Mouse (Mus musculus) E14TG2a.4 (cell line): Measurements from ENCODE around the gene Zfp672.
A peak's percentile ranks its signal among the peaks of the same experiment; 100 is the strongest.

Experiments
- H3K27me3 ChIP-seq: 2 replicates; pipeline ENCODE4 v1.6.1; 2014; ENCODE audit warnings: low read length, control low read depth; ENCODE audit not compliant: insufficient read depth
- H3K36me3 ChIP-seq: 2 replicates; pipeline ENCODE4 v1.6.1; 2014; ENCODE audit warnings: low read length, control low read depth; ENCODE audit not compliant: insufficient read depth
- H3K4me1 ChIP-seq: replicated peaks from 2 replicates; pipeline ENCODE4 v1.6.1; 2014; ENCODE audit warnings: low read depth, low read length, control low read depth
- H3K4me3 ChIP-seq: replicated peaks from 2 replicates; pipeline ENCODE4 v1.5.1; 2014; ENCODE audit warnings: mild to moderate bottlenecking, low read length
- H3K9me3 ChIP-seq: 2 replicates; pipeline ENCODE4 v1.6.1; 2014; ENCODE audit warnings: low read length, control low read depth
- CTCF ChIP-seq: conservative IDR thresholded peaks from 2 replicates; pipeline ENCODE4 v1.5.1; 2014; ENCODE audit warnings: low read length
- NANOG ChIP-seq: IDR thresholded peaks from 2 replicates; pipeline ENCODE4 v1.6.1; 2014; ENCODE audit warnings: borderline replicate concordance, low read length, mixed read lengths
- POU5F1 ChIP-seq: IDR thresholded peaks from 2 replicates; pipeline ENCODE4 v1.6.1; 2014; ENCODE audit warnings: low read length, borderline replicate concordance

The Zfp672 gene

DNA sequence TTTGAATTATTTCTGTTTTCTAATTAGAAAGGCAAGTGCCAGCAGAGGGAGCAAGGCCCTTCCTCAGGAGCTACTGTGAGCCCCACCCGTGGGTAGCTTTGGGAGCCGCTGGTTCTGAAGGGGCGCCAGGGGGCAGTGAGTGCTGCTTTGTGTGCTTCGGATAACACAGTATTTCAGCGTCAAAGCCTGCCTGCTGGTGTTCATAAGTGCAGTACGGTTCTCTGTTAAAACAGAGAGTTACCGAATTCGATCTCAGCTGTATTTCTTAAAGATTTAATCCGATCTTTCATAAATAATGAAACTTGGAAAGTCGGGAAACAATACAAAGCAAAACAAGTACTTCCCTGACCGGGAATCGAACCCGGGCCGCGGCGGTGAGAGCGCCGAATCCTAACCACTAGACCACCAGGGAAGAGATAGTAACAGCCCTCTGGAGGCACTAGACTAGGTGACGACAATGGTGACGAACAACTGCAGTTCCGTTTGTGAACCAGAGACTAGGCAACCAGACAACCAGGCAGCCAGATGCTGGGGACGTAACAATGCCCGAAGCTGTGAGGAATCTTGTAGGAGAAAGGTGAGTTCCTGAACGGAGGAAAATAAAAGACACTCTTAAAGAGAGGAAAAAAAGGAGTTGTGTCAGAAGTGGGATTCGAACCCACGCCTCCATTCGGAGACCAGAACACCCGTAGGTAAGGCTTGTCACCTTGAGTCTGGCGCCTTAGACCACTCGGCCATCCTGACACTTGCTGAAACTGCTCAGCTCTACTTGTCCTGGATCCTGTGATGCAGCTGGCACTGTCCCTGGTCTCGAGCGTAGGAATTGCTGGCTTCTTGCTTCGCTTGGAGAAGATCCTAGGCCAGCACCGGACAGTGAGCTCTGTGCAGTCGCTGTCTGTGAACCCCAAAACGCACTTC, 28.0 kb downstream of the Zfp672 start:
- peak overlapping the region; percentile 83 for H3K4me3 ChIP-seq
- H3K9me3 ChIP-seq, result no peaks in the 10 kb centered on the region
- H3K36me3 ChIP-seq, result no peaks in the 10 kb centered on the region
- no peaks in the 10 kb centered on the region for H3K27me3 ChIP-seq
- TF ChIP-seq CTCF (peak; percentile 29), POU5F1 (no peak)
- peaks cover 23% of the 10 kb centered on the region for H3K4me1 ChIP-seq

DNA sequence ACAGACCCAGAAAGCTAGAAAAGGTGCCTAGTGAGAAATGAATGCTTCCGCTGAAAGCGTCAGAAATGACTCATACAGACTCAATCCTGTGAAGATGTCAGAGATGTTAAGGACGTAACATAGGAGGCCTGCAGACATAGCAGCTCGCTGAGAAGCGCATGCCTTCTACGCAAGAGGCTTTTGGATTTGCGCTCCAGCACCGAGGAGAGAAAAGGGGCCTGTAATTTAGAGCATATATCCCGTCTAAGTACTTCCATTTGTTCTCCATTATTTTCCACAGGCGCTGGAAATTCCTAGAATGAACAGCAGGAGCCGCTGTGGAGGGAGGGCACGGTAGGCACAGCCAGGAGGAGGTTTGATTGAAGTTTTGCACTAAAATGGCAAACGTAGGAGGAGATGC, 29.1 kb downstream of the Zfp672 start:
- Histone ChIP-seq H3K4me1 (peaks cover 15% of the 10 kb centered on the region), H3K9me3 (no peaks in the 10 kb centered on the region), H3K4me3 (peak overlapping the region; percentile 83), H3K27me3 (no peaks in the 10 kb centered on the region), H3K36me3 (no peaks in the 10 kb centered on the region)
- TF ChIP-seq POU5F1 (no peak), CTCF (peak; percentile 53)

DNA sequence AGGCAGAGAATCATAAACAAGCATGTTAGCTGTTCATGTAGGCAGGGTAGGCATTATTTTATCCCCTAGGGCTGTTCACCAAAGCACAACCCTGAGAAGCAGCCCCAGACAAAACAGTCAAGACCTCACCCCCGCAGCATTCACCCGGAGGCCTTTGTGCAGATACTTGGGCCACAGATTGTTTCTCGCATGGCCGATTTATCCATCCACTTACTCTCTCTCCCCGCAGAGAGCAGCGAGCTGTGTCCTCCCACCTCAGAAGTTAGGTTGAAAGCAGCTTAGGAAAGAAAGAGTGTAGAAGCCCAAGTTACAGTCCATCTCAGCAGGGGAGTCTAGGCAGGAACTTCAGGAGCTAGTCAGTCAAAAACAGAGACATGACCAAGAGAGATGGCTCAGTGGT, 32.7 kb downstream of the Zfp672 start:
- peaks cover 12% of the 10 kb centered on the region for H3K4me1 ChIP-seq
- H3K4me3 ChIP-seq, result no peak overlapping the region
- no peaks in the 10 kb centered on the region for H3K36me3 ChIP-seq
- no peaks in the 10 kb centered on the region for H3K27me3 ChIP-seq
- H3K9me3 ChIP-seq, result no peaks in the 10 kb centered on the region
- no peak for TF ChIP-seq NANOG
- no peak for TF ChIP-seq POU5F1
- no peak for TF ChIP-seq CTCF

DNA sequence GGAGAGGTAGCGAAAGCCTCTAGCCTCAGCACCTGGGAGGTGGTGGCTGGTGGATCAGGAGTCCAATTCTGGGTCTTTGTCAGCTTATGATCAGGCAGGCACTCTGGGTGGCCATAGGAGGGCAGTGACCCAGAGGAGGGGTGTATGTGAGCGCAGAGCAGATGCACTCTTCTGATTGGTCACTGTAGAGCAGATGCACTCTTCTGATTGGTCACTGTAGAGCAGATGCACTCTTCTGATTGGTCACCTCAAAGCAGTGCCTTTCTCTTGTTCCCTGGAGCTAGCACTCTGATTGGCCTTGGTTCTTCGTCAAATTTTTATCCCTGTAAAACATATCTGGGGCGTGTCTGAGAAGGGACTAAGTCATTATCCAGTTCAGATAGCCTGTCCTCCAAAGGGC, 37.3 kb downstream of the Zfp672 start:
- no peak overlapping the region for H3K4me3 ChIP-seq
- peaks cover 13% of the 10 kb centered on the region for H3K9me3 ChIP-seq
- H3K36me3 ChIP-seq, result no peaks in the 10 kb centered on the region
- 0 out of 2 replicates have a peak, but pooled peaks cover 4% of the 10 kb centered on the region for H3K27me3 ChIP-seq
- no peaks in the 10 kb centered on the region for H3K4me1 ChIP-seq
- TF ChIP-seq NANOG (no peak), POU5F1 (no peak), CTCF (no peak)

DNA sequence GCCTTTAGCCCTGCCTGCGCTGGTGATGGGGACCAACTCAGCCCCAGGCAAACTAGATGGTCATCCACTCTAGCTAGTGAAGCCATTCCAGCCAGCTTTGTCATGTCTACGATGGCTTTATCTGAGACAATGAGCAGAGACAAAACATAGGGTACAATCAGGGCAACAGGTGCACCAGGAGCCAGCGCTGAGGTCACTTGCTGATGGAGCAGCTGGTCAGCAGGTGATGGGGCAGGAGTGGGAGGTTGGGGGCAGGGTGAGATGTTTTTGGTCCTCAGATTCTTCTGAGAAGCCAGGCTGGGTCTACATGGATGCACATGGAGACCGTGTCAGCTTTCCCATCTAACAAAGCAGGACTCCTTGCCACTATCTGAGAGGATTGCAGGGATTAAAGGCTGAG, 39.3 kb downstream of the Zfp672 start:
- H3K27me3 ChIP-seq, result 0 out of 2 replicates have a peak, but pooled peaks cover 5% of the 10 kb centered on the region
- no peaks in the 10 kb centered on the region for H3K36me3 ChIP-seq
- H3K4me1 ChIP-seq, result no peaks in the 10 kb centered on the region
- no peak overlapping the region for H3K4me3 ChIP-seq
- H3K9me3 ChIP-seq, result peaks cover 13% of the 10 kb centered on the region
- TF ChIP-seq NANOG, result no peak
- no peak for TF ChIP-seq POU5F1
- TF ChIP-seq CTCF, result no peak

DNA sequence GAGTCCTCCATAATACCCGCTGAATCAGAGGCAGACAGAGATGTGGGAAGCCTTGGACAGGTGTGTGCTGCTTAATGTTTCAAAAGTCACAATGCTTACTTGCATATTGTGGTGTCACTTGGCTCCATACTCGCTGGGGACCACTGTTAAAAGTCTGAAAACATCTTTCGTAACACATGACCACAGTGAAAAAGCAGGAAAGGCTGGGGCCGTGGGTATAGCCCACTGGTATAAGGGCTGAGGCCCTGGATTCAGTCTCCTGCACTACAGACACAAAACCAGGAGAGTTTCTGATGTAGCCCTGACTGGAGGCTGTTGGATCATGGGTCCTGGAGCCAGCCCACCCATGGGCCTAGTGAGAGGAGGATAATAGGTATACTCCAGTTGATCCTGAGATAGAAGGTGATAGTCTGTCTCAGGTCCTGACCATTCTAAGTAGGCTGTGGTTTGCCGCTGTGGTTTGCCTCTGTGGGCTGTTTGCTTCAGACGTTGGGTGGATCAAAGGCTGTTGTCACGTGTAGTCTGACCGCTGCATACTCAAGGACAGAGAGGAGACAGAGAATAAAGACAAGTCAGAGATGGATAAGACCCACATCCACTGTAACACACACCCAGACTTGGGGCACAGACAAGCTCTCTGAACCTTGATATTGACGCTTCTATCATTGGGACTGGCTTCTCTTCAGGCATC, 40.0 kb downstream of the Zfp672 start:
- Histone ChIP-seq H3K27me3 (0 out of 2 replicates have a peak, but pooled peaks cover 5% of the 10 kb centered on the region), H3K4me1 (no peaks in the 10 kb centered on the region), H3K4me3 (no peak overlapping the region), H3K9me3 (peaks cover 13% of the 10 kb centered on the region), H3K36me3 (no peaks in the 10 kb centered on the region)
- TF ChIP-seq CTCF (no peak), NANOG (no peak), POU5F1 (no peak)

DNA sequence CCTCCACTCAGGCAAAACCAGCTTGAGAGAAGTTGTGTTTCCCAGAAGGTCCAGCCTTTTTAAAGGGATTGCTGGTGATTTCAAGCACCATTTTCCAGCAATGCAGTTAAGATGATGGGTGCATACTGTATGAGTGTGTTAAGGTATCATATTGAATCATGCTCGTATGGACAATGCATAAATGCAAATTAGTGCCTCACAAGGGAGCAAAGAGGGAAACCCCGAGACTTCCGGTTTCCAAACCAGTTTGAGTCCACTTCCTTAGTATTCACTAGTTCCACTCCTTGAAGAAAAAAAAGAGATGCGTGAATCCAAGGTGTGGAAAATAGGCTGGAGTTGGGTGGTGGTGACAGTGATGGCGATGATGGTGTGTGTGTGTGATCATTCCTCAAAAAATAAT, 47.6 kb downstream of the Zfp672 start:
- H3K4me1 ChIP-seq, result no peaks in the 10 kb centered on the region
- no peaks in the 10 kb centered on the region for H3K9me3 ChIP-seq

DNA sequence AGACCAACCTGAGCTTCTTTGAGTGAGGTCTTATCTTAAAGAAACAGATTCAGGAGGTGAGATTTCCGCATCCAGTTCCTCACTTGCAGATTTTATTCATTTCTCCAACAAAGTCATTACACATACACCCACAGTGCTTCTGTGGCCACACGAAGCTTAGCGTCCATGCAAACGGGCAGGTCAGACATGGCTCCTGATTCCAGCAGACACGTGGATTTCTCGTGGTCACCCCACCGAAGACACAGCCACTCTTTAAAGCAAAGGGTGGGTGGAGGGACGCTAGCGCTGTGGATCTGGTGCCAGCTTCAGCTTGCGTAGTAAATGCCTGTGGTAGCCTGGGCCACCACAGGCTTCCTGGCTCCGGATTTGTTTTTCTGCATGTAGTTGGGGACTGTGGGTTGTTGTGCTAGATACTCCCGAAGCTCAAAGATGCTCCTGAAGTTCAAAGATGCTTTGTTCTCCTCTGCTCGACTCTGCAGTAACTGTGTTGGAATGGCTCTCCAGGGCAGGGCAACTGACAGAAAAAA, 48.1 kb downstream of the Zfp672 start:
- H3K36me3 ChIP-seq, result no peaks in the 10 kb centered on the region
- no peaks in the 10 kb centered on the region for H3K9me3 ChIP-seq
- H3K27me3 ChIP-seq, result no peaks in the 10 kb centered on the region
- H3K4me3 ChIP-seq, result no peak overlapping the region
- no peaks in the 10 kb centered on the region for H3K4me1 ChIP-seq
- no peak for TF ChIP-seq POU5F1
- no peak for TF ChIP-seq NANOG

More for the DNA sequence above, 47.6 kb downstream of the Zfp672 start:
- Histone ChIP-seq H3K27me3 (no peaks in the 10 kb centered on the region), H3K4me3 (no peak overlapping the region), H3K36me3 (no peaks in the 10 kb centered on the region)
- TF ChIP-seq CTCF (no peak), NANOG (no peak), POU5F1 (no peak)

DNA sequence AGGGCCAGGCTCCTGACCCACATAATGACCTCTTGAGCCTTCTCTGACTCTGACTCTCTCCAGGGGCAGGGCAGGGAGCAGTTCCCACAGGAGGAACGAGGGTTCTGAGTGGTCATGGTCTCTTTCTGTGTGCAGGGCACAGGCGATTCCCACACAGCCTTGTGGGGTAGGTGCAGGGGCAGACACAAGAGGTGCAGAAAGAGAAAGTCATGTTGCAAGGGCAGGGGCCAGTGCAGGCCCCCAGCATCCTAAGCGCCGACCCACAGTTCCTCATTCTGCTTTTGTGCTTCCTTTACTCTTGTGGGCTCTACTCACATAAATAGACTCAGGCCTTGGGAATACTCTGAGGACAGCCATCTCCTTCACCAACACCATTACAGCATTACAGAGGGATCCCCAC, 54.4 kb downstream of the Zfp672 start:
- Histone ChIP-seq H3K9me3 (no peaks in the 10 kb centered on the region), H3K4me1 (no peaks in the 10 kb centered on the region), H3K27me3 (no peaks in the 10 kb centered on the region), H3K4me3 (no peak overlapping the region), H3K36me3 (no peaks in the 10 kb centered on the region)
- TF ChIP-seq NANOG, result no peak
- no peak for TF ChIP-seq CTCF
- TF ChIP-seq POU5F1, result no peak
